Mouse (Mus musculus) 3134 (cell line): ENCODE data around the gene Tmem125.
"Not testable (repeated sequence)": the region's sequence is repeated elsewhere in the genome, so short reads cannot be mapped to it uniquely, and the experiment has no call there.

Source experiments
- DNase-seq: peaks from one replicate; pipeline ENCODE4 v3.0.0-alpha.2; 2011; ENCODE audit warnings: low spot score; ENCODE audit not compliant: insufficient read length; ENCODE audit errors: extremely low read depth

The Tmem125 gene

DNA sequence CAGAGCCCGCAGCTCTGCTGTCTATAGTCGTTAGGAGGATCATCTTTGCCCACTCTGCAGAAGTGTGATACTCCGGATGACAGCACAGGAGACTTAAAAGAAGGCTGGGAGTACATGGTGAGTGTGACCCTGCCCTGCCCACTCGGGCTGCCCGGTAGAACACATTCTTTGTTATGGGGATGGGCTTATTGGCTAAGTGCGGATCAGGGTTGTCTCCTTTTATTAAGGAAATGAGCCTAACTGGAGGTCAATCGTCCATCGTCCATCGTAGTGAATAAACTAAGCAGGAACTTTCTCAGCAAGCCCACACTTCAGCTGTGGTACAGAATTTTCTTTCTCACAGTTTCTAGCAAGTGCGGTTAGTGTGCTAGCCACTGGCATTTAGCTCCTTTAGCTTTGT, 3.9 kb downstream of the Tmem125 start:
- DNase-seq = no peak

- DNase-seq = no peak
These were observed 6.0 kb downstream of the Tmem125 start for GRCm38 (mm10) chr4:118537801-118538200.

DNA sequence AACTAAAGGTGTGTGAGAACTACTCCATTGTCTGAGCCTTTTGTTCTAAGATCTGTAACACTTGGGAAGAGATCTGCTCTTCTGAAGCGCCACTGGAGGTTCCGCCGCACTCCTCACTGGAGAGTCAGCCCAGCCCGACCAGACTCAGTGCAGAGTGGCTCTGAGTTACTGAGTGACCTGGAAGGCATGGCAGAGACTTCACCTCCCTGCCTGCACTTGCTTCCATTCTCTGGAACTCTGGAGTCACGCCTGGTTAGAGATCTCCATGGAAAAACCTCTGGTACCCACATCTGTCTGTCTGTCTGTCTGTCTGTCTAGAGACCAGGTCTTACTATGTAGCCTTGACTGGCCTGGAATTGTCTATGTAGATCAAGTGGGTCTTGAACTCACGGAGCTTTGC, 8.2 kb downstream of the Tmem125 start:
- DNase-seq = no peak

GRCm38 (mm10) chr4:118533605-118534004, 10.2 kb downstream of the Tmem125 start:
- DNase-seq = no peak

GRCm38 (mm10) chr4:118533156-118533555, 10.7 kb downstream of the Tmem125 start:
- no peak for DNase-seq

- DNase-seq = no peak
These were observed 11.2 kb downstream of the Tmem125 start for GRCm38 (mm10) chr4:118532663-118533062.

- no peak for DNase-seq
These were observed 16.1 kb downstream of the Tmem125 start for GRCm38 (mm10) chr4:118527720-118528119.

- no peak for DNase-seq
These were observed 16.5 kb downstream of the Tmem125 start for GRCm38 (mm10) chr4:118527335-118527681.

DNA sequence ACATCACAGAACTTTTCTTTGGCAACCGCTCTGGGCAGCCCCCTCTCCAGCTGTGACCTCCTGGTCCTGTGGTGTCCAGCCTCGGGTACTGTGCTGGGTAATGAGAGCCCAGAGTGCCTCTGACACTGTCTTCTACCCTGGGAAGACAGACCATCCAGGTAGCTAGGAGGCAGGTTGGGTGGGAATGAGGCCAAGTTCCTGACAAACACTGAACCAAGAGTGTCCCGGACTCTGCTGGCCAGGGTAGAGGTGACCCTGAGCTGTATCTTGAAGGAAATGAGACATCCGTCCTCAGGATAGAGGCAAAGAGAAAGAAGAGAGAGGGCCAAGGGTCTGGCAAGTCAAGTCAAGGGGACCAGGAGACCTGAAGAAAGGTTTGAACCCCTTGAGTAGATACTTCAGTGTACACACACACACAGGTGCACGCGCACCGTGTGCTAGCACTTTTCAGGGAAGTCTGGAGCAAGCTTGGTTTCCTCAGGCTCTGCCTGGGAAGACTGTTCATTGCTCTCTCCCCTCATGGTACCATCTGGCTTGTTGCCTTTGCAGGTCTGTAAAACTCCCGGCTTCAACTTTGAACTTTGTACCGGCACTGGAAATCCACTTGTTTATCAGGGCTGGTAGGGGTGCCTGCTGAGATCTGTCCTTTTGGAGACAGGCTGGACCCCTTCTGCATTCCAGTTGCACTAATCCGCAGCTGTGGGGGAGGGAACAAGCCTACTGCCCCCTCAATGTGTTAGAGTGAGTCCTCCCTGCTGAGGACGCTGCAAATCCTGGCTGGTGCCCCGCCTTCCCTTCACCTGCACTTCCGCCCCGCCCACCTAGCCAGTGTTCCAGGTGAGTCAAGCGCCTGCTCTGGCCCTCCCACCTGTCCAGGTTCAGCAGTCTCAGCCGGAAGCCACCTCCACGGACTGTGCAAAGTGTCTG, 17.2 kb downstream of the Tmem125 start, which contains the start of gene 2610528J11Rik:
Gene 2610528J11Rik, plus strand, starts transcription at position 592 of the 927 bp plus-strand sequence.
- no peak for DNase-seq

DNA sequence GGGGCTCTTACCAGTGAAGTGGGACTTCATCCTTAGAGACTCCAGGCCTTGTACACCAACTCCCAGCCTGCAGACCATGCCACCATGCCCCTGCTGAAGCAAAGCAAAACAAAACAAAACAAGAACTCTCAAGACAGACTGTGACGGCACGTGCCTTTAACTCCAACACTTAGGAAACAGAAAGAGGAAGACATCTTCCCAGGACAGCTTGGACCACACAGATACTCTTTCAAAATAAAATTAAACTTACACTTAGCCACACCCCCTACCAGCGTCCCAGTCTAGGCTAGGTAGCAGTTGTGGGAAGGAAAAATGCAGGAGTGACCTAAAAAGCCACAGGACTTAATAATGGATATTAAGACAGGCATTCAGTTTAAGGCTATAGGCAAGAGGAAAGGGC, 18.1 kb downstream of the Tmem125 start:
- DNase-seq = no peak

DNA sequence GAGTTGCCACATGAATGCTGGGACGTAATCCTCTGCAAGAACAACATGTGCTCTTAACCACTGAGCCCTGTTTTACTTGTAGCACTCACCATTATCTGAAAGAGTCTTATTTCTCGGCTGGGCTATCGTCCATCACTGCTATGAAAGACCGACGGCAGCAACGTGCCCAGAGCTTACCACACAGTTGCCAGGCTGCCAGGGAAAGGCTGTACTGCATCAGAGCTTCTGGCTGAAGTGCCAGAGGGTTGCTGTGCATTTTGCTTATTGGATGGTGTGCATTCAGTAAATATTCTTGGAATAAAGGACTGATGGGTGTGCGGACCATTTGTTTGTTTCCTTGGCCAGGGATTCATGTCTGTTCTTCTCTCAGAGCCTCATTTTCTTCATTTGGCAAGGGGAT, 19.9 kb downstream of the Tmem125 start:
- no peak for DNase-seq

DNA sequence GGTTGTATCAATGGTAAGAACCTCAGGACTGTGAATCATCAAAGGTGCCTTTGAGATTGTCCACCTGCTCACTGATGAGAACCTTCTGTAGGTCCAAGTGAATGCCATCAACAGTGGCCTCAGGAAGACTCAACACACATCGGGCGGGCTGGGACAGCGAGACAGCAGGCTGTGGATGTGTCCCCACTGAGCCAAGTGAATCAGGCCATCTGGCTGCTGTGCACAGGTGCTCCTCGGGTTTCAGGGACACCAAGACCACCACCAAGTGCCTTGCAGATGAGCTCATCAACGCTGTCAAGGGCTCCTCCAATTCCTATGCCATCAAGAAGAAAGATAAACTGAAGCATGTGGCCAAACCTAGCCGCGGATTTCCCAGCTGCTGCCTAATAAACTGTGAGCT, 21.6 kb downstream of the Tmem125 start:
- no peak for DNase-seq

- no peak for DNase-seq
These were observed 25.6 kb downstream of the Tmem125 start for GRCm38 (mm10) chr4:118518208-118518607.

DNA sequence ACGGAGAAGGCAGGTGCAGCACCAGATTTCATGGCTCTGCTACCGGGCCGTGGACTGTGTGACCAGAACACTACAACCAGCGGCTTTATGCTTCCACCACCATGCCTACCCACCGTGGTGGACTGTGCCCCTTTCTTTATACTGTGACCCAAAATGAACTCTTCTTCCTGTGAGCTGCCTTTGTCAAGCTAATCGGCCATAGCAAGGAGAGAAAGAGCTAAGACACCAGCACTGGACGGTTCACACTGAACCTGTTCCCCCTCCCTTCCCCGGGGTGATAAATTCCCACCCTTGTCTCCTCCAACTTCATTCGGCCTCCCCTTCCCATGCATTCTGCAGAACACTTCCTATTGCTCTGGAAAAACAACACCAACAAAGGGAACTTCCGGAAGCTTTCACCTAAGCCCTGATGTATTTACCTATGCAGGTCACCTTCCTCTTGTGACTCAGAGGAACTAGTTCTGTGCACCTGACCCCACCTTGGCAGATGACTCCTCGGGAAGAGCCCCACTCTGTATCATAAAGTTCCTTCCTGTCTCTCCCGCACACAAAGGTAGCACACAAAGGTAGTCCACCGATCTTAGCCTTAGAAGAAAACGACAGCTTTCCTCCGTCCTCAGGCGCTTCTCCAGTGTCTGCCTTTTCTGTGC, 26.2 kb downstream of the Tmem125 start:
- DNase-seq = no peak

DNA sequence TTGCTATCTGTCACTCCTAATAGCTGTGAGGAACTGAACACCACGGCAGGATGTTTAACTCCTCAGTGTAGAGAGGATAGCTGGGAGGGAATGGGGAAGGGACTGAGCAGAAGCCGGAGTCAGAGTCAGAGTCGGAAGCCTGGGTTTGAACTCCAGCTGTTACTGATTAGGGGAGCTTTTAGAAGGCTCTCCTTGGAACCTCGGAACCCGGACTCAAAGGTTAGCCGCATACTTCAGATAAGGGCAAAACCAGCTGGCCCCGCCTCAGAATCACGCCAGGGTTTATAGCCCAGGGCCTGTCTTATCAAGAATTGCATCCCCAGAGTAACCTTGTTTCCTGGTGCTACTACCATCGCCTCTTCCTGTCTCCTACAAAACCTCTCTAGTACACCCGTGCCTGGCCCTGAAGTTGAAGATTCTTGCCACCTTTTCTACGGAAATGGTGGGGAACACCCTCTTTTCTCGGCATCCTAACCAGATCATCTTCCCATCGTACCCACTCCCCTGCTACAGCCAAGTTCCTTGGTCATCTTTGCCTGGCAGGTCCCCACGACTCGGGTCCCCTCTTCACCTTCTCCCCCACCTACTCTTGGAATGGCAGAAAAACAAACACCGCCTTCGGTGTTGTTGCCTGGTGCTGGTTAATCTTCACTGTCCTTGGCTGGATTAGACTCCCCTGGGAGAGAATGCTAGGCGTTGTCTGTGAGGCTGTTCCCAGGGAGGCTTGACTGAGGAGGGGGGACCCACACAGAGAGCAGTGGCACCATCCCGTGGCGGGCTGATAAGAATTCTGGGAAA, 26.9 kb downstream of the Tmem125 start:
- DNase-seq = no peak

GRCm38 (mm10) chr4:118509050-118509449, 34.8 kb downstream of the Tmem125 start:
- no peak for DNase-seq

DNA sequence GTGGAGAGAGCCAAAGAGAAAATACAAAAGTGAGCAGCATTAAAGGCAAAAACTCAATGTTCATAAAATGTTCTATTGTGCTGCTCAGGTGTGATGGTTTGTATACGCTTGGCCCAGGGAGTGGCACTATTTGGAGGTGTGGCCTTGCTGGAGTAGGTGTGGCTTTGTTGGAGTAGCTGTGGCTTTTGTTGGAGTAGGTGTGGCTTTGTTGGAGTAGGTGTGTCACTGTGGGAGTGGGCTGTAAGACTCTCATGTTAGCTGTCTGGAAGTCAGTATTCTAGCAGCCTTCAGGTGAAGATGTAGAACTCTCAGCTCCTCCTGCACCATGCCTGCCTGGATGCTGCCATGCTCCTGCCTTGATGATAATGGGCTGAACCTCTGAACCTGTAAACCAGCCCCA, 36.7 kb downstream of the Tmem125 start:
- not testable (repeated sequence) for DNase-seq

- peak; percentile 47 for DNase-seq
These were observed 38.3 kb downstream of the Tmem125 start for GRCm38 (mm10) chr4:118505551-118505950.

DNA sequence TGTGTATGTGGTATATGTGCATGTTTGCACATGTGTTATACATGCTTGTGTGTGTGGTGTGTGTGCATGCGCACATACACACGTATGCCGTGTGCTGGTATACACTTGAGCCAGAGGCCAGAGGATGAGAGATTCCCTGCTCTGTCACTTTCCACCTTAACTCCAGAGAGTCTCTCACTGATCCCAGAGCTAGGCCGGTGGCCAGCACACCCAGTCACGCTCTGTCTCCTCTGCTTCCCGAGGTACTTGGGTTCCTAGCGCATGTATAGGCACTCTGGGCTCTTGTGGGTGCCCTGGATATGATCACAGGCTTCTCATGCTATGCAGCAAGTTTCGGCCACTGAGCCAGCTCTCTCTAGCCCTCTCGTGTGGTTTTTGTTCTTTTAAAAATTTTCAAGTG, 43.1 kb downstream of the Tmem125 start:
- DNase-seq = no peak

- no peak for DNase-seq
These were observed 43.6 kb downstream of the Tmem125 start for GRCm38 (mm10) chr4:118500171-118500724.
